Comparison of ENCODE assay signal across 8 mouse cellular contexts in the genomic region with DNA sequence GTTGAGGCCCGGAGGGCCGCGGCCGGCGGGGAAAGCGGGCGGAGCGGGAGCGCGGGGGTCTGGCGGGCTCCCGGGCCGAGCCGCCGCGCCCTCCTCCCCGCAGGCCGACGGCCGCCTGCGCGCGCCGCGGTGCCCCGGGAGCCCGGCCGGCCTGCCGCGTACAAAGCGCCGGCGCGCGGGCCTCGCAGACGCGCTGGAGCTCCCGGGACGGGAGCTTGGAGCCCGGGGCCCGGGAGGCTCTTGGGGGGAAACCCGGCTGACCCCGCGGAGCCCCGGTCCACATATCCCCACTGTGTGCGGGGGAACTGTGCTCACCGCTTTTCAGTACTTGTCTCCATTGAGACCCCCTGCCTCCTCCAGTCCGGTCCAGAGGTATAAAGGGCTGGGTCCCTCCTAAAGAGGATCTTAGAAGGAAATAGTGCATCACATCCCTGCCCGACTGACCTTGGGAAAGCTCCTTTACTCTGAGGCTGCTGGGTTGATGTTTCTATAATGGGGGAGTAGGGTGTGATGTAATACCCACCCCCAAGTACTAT. TPM values are rescaled to one million over a fixed set of nuclear protein-coding genes. Genes with fewer than 3 reads are reported as not detected.
A peak's percentile ranks its signal among the peaks of the same experiment; 100 is the strongest.
DNase-seq lines count a peak whose midpoint lies in the region; ATAC-seq lines count a peak whose summit lies in the region.

No protein-coding gene starts in this region.

- H3K4me3 ChIP-seq in forebrain, embryonic 15.5 days: peak overlapping the region; percentile 88
- H3K4me3 ChIP-seq in hindbrain, embryonic 14.5 days (replicated peaks; ENCODE audit: low read length): peak overlapping the region; percentile 72
- H3K4me3 ChIP-seq in liver, embryonic 16.5 days (ENCODE audit: low read depth, low read length): peak overlapping the region; percentile 55

- H3K9me3 ChIP-seq in forebrain, embryonic 15.5 days: no peaks in the 10 kb centered on the region
- no peaks in the 10 kb centered on the region for H3K9me3 ChIP-seq in hindbrain, embryonic 14.5 days (ENCODE audit: control insufficient read depth, low read length)
- H3K9me3 ChIP-seq in liver, embryonic 16.5 days (replicated peaks; ENCODE audit: control insufficient read depth, low read length): no peaks in the 10 kb centered on the region

- ATAC-seq in cerebellum, adult (ENCODE audit: insufficient number of reproducible peaks, low FRiP score, low TSS enrichment): peak; percentile 67; the same call in 1 of the 2 replicates
- peak; percentile 61 for ATAC-seq in forebrain, embryonic 15.5 days (replicated peaks)
- peak; percentile 81 for ATAC-seq in hindbrain, embryonic 14.5 days (ENCODE audit: low FRiP score)
- peak; percentile 56 for ATAC-seq in liver, embryonic 16.5 days (ENCODE audit: low read depth)
- ATAC-seq in activated CD4-positive, CD25-positive, alpha-beta regulatory T cell, adult 4 months: no peak

- H3K4me1 ChIP-seq in forebrain, embryonic 15.5 days: peaks cover 52% of the 10 kb centered on the region
- peaks cover 34% of the 10 kb centered on the region for H3K4me1 ChIP-seq in hindbrain, embryonic 14.5 days (replicated peaks; ENCODE audit: control insufficient read depth, insufficient read depth, low read length)
- no peaks in the 10 kb centered on the region for H3K4me1 ChIP-seq in liver, embryonic 16.5 days (ENCODE audit: control insufficient read depth, low read depth, low read length)

- H3K27me3 ChIP-seq in forebrain, embryonic 15.5 days: no peaks in the 10 kb centered on the region
- no peaks in the 10 kb centered on the region for H3K27me3 ChIP-seq in hindbrain, embryonic 14.5 days (ENCODE audit: control insufficient read depth, insufficient read depth, low read length)
- H3K27me3 ChIP-seq in liver, embryonic 16.5 days (ENCODE audit: control insufficient read depth, insufficient read depth, low read depth, low read length): peaks cover 28% of the 10 kb centered on the region

- peak overlapping the region; percentile 50 for H3K4me2 ChIP-seq in forebrain, embryonic 15.5 days (replicated peaks)
- peak overlapping the region; percentile 61 for H3K4me2 ChIP-seq in hindbrain, embryonic 14.5 days (replicated peaks)
- peak overlapping the region; percentile 59 for H3K4me2 ChIP-seq in liver, embryonic 16.5 days (ENCODE audit: low read depth, low read length)

- peak overlapping the region; percentile 90 for H3K27ac ChIP-seq in forebrain, embryonic 15.5 days (replicated peaks)
- peak overlapping the region; percentile 89 for H3K27ac ChIP-seq in hindbrain, embryonic 14.5 days
- no peak overlapping the region for H3K27ac ChIP-seq in liver, embryonic 16.5 days (ENCODE audit: low read length)

- peak; percentile 26 for DNase-seq in ovary, postnatal 10 days (ENCODE audit: low spot score)
- DNase-seq in ovary, adult 18-20 months (ENCODE audit: low spot score): no peak
- no peak for DNase-seq in hindbrain, embryonic 14.5 days (ENCODE audit: low spot score)
- peak; percentile 60 for DNase-seq in ovary, postnatal 36 days (ENCODE audit: low spot score)

- H3K36me3 ChIP-seq in forebrain, embryonic 15.5 days: no peaks in the 10 kb centered on the region
- no peaks in the 10 kb centered on the region for H3K36me3 ChIP-seq in hindbrain, embryonic 14.5 days (replicated peaks; ENCODE audit: control insufficient read depth, insufficient read depth)
- no peaks in the 10 kb centered on the region for H3K36me3 ChIP-seq in liver, embryonic 16.5 days (ENCODE audit: control insufficient read depth, insufficient read depth)

- peak overlapping the region; percentile 98 for H3K9ac ChIP-seq in forebrain, embryonic 15.5 days (replicated peaks)
- peak overlapping the region; percentile 93 for H3K9ac ChIP-seq in hindbrain, embryonic 14.5 days
- peak overlapping the region; percentile 42 for H3K9ac ChIP-seq in liver, embryonic 16.5 days (ENCODE audit: low read depth, low read length)

- WGBS in forebrain, embryonic 15.5 days: 0% methylated on average over 41 of the region's 50 CpGs
- under 1% methylated on average over 39 of the region's 50 CpGs for WGBS in hindbrain, embryonic 14.5 days
- WGBS in liver, embryonic 16.5 days (ENCODE audit: insufficient replicate concordance): 0% methylated on average over 19 of the region's 50 CpGs

RNA-seq across cellular contexts. Expression of a gene that starts 0.9 kb away (rescaled TPM):
- 43.9 and 45.2 TPM in 2 replicates for polyA plus RNA-seq in forebrain, embryonic 15.5 days (2015; fragmentation: Nextera tagmentation; extraction: Ambion mirVana)
- 23.3 and 26.6 TPM in 2 replicates for polyA plus RNA-seq in hindbrain, embryonic 14.5 days (2014; fragmentation: Nextera tagmentation; extraction: Ambion mirVana)
- 1.4 and 1.6 TPM in 2 replicates for polyA plus RNA-seq in liver, embryonic 16.5 days (2015; fragmentation: Nextera tagmentation; extraction: Ambion mirVana)
- polyA plus RNA-seq in activated CD4-positive, CD25-positive, alpha-beta regulatory T cell, adult 4 months (2017; shearing (Covaris generic)): not detected

RNA-seq across cellular contexts. Expression of a gene that starts 44.3 kb away (rescaled TPM):
- polyA plus RNA-seq in forebrain, embryonic 15.5 days (2015; fragmentation: Nextera tagmentation; extraction: Ambion mirVana): 228 and 241 TPM in 2 replicates
- 333 and 365 TPM in 2 replicates for polyA plus RNA-seq in hindbrain, embryonic 14.5 days (2014; fragmentation: Nextera tagmentation; extraction: Ambion mirVana)
- 0.12 and 0.18 TPM in 2 replicates for polyA plus RNA-seq in liver, embryonic 16.5 days (2015; fragmentation: Nextera tagmentation; extraction: Ambion mirVana)
- polyA plus RNA-seq in activated CD4-positive, CD25-positive, alpha-beta regulatory T cell, adult 4 months (2017; shearing (Covaris generic)): not detected

Comparison
In these comparisons a context has a peak if more than half of its experiments do, and no peak if none do; other contexts are left out.
1. DNase-seq: peak in ovary, postnatal 10 days (single experiment) and ovary, postnatal 36 days (single experiment); none in ovary, adult 18-20 months (single experiment) and hindbrain, embryonic 14.5 days (single experiment).
2. H3K9ac ChIP-seq: peak in every context shown above with its lines; median percentile 98 in forebrain, embryonic 15.5 days; 93 in hindbrain, embryonic 14.5 days; 42 in liver, embryonic 16.5 days.
3. RNA of a gene that starts 44.3 kb away (polyA plus RNA-seq): 333 to 365 TPM in hindbrain, embryonic 14.5 days and 228 to 241 TPM in forebrain, embryonic 15.5 days; 0.12 to 0.18 TPM in liver, embryonic 16.5 days and not detected in activated CD4-positive, CD25-positive, alpha-beta regulatory T cell, adult 4 months; every median in the first group is over 100 times any median in the second.
4. Peak in every context shown above with its lines, with median percentiles within 50 percentile points of each other: H3K4me2 ChIP-seq and H3K4me3 ChIP-seq.